Mouse (Mus musculus): ENCODE data around the gene Stub1. TPM values are rescaled to one million over a fixed set of nuclear protein-coding genes. Genes with fewer than 3 reads are reported as not detected.

Gene Stub1
- total and polyA plus RNA-seq, 2 experiments from 2014 or later, result 115 to 212 TPM

DNA sequence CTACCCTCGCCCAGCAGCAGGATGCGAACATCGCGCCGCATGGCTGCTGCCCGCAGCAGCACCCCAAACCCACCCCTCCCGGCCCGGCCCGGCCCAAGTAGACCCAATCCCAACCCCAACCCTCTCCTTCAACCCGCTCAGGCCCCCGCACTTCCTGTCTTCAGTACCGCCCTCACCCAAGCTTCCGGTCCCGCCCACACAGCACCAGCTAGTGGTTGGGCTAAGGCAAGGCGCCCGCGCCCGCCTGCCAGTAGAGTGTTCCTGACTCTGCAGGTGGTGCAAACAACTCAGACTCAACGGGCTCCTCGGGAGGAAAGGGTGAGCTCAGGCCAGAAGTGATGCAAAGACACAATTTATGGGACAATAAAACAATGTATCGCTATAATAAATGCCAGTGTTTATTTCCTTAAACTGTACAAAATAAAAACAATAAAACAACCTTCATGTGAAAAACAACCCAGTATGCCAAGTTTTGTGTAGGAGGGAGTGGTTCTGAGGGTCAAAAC lies 11.2 kb upstream of the Stub1 start, which contains the start of gene Rhot2:
Gene Rhot2 (minus strand): TSS at position 456 of the 506 bp plus-strand sequence.
- H3K36me3 ChIP-seq (replicated peaks; ENCODE audit: control insufficient read depth, insufficient read depth, low read length), result peaks cover 38% of the 10 kb centered on the region
- H3K27me3 ChIP-seq (ENCODE audit: control insufficient read depth, insufficient read depth, low read length), result no peaks in the 10 kb centered on the region
- peaks cover 12% of the 10 kb centered on the region; the same call in 1 of the 2 replicates for H3K4me1 ChIP-seq (ENCODE audit: control insufficient read depth, insufficient read depth)
- H3K4me3 ChIP-seq (ENCODE audit: low read depth, low read length), result peak within 1 kb of the TSS; percentile 80
- peak within 1 kb of the TSS; percentile 93 for H3K27ac ChIP-seq (ENCODE audit: low read depth)
- ATAC-seq (ENCODE audit: insufficient read depth, low read depth) (peak; percentile 95), DNase-seq (ENCODE audit: low spot score) (peak; percentile 92)
- H3K9ac ChIP-seq (replicated peaks; ENCODE audit: low read depth, low read length), result peak within 1 kb of the TSS; percentile 84
- peak within 1 kb of the TSS; percentile 93 for H3K4me2 ChIP-seq (ENCODE audit: low read depth, low read length)
- TF ChIP-seq CTCF (IDR thresholded peaks at IDR 0.05; ENCODE audit: low read depth) (peak; percentile 74), EP300 (IDR thresholded peaks at IDR 0.05; ENCODE audit: low read depth) (peak; percentile 71)
- WGBS, result 1% methylated on average over 21 of the region's 21 CpGs
- no peaks in the 10 kb centered on the region for H3K9me3 ChIP-seq (replicated peaks; ENCODE audit: control insufficient read depth, low read length)

DNA sequence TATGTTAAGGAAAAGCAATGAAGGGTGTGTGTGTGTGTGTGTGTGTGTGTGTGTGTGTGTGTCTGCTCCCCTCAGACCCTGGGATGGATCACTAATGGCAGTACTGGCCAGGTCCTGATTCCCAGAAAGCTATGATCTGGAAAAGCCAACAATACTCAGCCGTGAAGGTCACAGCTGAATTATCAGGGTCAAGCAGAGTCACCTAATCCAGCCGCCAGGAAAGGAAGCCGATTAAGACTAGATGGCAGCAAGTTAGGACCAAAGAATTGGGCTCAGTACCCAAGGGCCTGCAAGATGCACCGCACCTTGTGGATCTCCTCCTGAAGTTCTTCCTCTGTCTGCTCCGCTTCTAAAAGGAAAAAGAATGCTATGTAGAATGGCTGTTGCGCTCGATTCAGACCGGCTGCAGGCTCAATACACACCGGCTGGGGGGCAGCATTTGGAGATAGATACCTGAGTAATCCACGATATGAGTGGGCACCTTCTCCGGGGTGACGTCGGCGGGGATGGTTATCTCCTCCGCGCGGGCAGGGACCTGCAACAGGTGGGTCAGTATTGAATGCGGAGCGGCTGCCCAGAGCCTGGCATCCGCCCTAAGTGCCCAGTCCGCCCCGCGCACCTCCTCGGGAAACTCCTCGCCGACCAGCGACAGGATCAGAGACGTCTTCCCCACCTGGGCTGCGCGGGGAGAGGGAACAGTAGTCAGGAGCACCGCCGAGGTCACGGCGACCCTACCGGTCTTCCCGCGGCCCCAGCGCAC lies 10.6 kb upstream of the Stub1 start:
- peak overlapping the region; percentile 80 for H3K4me3 ChIP-seq (ENCODE audit: low read depth, low read length)

DNA sequence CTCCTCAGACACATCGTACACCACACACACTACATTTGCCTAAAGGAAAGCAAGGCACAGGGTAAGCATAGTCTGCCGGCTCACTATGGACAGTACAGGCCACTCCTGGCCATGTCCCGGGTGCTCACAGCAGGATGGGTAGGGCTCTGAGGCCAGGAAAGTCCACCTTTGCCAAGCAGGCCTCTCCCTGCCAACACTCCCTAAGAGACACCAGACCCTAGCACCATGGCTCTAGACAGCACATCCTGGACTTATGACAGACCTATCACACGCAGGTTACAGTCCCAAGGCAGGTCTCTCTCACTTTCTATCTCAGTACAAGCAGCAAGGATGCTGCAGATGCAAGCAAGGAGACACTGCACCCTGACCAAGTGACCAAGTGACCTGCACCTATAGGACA lies 9.9 kb upstream of the Stub1 start:
- TF ChIP-seq EP300 (IDR thresholded peaks at IDR 0.05; ENCODE audit: low read depth) (no peak), CTCF (IDR thresholded peaks at IDR 0.05; ENCODE audit: low read depth) (no peak)
- peak overlapping the region; percentile 93; the same call in 1 of the 2 replicates for H3K27ac ChIP-seq (ENCODE audit: low read depth)

More for the DNA sequence above, 10.6 kb upstream of the Stub1 start:
- H3K4me1 ChIP-seq (ENCODE audit: control insufficient read depth, insufficient read depth), result peaks cover 12% of the 10 kb centered on the region; the same call in 1 of the 2 replicates
- H3K9ac ChIP-seq (replicated peaks; ENCODE audit: low read depth, low read length), result peak overlapping the region; percentile 84
- H3K27ac ChIP-seq (ENCODE audit: low read depth), result peak overlapping the region; percentile 93
- no peaks in the 10 kb centered on the region for H3K9me3 ChIP-seq (replicated peaks; ENCODE audit: control insufficient read depth, low read length)
- under 1% methylated on average over 38 of the region's 38 CpGs for WGBS
- peak overlapping the region; percentile 93 for H3K4me2 ChIP-seq (ENCODE audit: low read depth, low read length)
- H3K27me3 ChIP-seq (ENCODE audit: control insufficient read depth, insufficient read depth, low read length), result no peaks in the 10 kb centered on the region
- ATAC-seq (ENCODE audit: insufficient read depth, low read depth) (peak; percentile 37; the same call in 1 of the 2 replicates), DNase-seq (ENCODE audit: low spot score) (no peak)
- H3K36me3 ChIP-seq (replicated peaks; ENCODE audit: control insufficient read depth, insufficient read depth, low read length), result peaks cover 43% of the 10 kb centered on the region
- TF ChIP-seq CTCF (IDR thresholded peaks at IDR 0.05; ENCODE audit: low read depth), result no peak
- no peak for TF ChIP-seq EP300 (IDR thresholded peaks at IDR 0.05; ENCODE audit: low read depth)

DNA sequence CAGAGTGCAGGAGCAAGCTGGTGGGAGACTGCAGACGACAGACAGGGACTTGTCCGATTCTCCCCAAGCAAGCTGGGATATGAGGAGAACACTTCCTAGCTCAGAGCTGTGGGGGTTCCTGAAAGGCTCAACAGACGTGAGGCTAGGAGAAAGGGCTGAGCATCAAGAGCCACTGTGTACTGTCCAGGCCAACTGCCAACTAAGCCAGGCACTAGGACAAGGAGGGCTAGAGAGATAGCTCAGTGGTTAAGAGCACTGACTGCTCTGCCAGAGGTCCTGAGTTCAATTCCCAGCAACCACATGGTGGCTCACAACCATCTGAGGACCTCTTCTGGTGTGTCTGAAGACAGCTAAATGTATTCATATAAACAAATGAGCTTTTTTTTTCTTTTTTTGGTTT lies 9.3 kb upstream of the Stub1 start:
- H3K9me3 ChIP-seq (replicated peaks; ENCODE audit: control insufficient read depth, low read length), result no peaks in the 10 kb centered on the region

More for the DNA sequence above, 9.9 kb upstream of the Stub1 start:
- DNase-seq (ENCODE audit: low spot score) (no peak), ATAC-seq (ENCODE audit: insufficient read depth, low read depth) (no peak)
- Histone ChIP-seq H3K4me3 (ENCODE audit: low read depth, low read length) (peak overlapping the region; percentile 80), H3K9me3 (replicated peaks; ENCODE audit: control insufficient read depth, low read length) (no peaks in the 10 kb centered on the region), H3K27me3 (ENCODE audit: control insufficient read depth, insufficient read depth, low read length) (no peaks in the 10 kb centered on the region), H3K9ac (replicated peaks; ENCODE audit: low read depth, low read length) (peak overlapping the region; percentile 84), H3K4me2 (ENCODE audit: low read depth, low read length) (peak overlapping the region; percentile 93), H3K36me3 (replicated peaks; ENCODE audit: control insufficient read depth, insufficient read depth, low read length) (peaks cover 49% of the 10 kb centered on the region), H3K4me1 (ENCODE audit: control insufficient read depth, insufficient read depth) (peaks cover 12% of the 10 kb centered on the region; the same call in 1 of the 2 replicates)
- 85% methylated on average over 4 of the region's 4 CpGs for WGBS

DNA sequence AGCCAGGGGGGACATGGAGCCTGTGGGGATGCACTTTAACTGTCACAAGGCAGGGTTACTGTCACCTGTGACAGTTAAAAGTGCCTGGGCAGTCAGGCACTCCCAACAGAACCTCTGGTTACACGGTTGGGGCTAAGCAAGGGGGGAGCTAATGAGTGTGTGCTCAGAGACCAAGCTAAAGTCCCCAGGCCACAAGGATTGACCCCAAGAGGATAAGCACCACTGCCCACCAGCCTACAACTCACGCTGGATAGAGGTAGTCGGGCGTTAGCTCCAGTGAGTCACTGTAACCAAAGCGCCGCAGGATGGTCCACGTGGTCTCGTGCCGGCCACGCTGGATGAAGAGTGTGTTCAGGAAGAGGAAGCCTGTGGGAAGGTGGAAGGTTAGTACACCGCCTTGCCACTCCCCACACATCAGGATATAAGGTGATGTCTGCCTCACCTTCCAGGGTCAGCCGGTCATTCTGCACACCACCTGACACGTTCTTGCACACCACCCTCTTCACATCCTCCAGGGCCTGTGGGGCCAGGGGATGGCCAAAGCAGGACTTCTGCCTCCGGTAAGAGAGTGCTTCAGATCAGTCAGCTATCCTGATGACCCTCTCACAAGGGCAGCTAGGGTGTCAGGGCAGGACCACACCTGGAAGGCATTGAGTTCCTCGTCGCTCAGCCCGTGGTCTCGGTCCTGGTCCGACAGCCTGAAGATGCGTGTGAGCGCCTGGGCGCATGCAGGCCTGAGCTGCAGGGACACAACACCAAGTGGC lies 8.1 kb upstream of the Stub1 start, which contains the start of gene Gm20683:
Gene Gm20683 (minus strand): TSS at position 647 of the 764 bp plus-strand sequence.
- H3K27me3 ChIP-seq (ENCODE audit: control insufficient read depth, insufficient read depth, low read length), result no peaks in the 10 kb centered on the region
- H3K9ac ChIP-seq (replicated peaks; ENCODE audit: low read depth, low read length), result no peak within 1 kb of the TSS
- no peak within 1 kb of the TSS for H3K4me2 ChIP-seq (ENCODE audit: low read depth, low read length)
- H3K4me1 ChIP-seq (ENCODE audit: control insufficient read depth, insufficient read depth), result peaks cover 25% of the 10 kb centered on the region
- no peak for ATAC-seq (ENCODE audit: insufficient read depth, low read depth)
- DNase-seq (ENCODE audit: low spot score), result no peak
- H3K9me3 ChIP-seq (replicated peaks; ENCODE audit: control insufficient read depth, low read length), result no peaks in the 10 kb centered on the region
- H3K4me3 ChIP-seq (ENCODE audit: low read depth, low read length), result no peak within 1 kb of the TSS
- H3K36me3 ChIP-seq (replicated peaks; ENCODE audit: control insufficient read depth, insufficient read depth, low read length), result peaks cover 48% of the 10 kb centered on the region
- TF ChIP-seq EP300 (IDR thresholded peaks at IDR 0.05; ENCODE audit: low read depth) (no peak), CTCF (IDR thresholded peaks at IDR 0.05; ENCODE audit: low read depth) (no peak)
- no peak within 1 kb of the TSS for H3K27ac ChIP-seq (ENCODE audit: low read depth)
- WGBS, result 91% methylated on average over 22 of the region's 22 CpGs

More for the DNA sequence above, 9.3 kb upstream of the Stub1 start:
- Histone ChIP-seq H3K27me3 (ENCODE audit: control insufficient read depth, insufficient read depth, low read length) (no peaks in the 10 kb centered on the region), H3K27ac (ENCODE audit: low read depth) (no peak overlapping the region), H3K4me1 (ENCODE audit: control insufficient read depth, insufficient read depth) (peaks cover 13% of the 10 kb centered on the region; the same call in 1 of the 2 replicates), H3K36me3 (replicated peaks; ENCODE audit: control insufficient read depth, insufficient read depth, low read length) (peaks cover 48% of the 10 kb centered on the region), H3K4me3 (ENCODE audit: low read depth, low read length) (no peak overlapping the region), H3K9ac (replicated peaks; ENCODE audit: low read depth, low read length) (no peak overlapping the region), H3K4me2 (ENCODE audit: low read depth, low read length) (no peak overlapping the region)
- WGBS, result 84% methylated on average over 3 of the region's 3 CpGs
- DNase-seq (ENCODE audit: low spot score) (no peak), ATAC-seq (ENCODE audit: insufficient read depth, low read depth) (no peak)
- TF ChIP-seq CTCF (IDR thresholded peaks at IDR 0.05; ENCODE audit: low read depth) (no peak), EP300 (IDR thresholded peaks at IDR 0.05; ENCODE audit: low read depth) (no peak)
